21 mouse cellular contexts compared by ENCODE assay signal in genomic region chrX:169173796-169174195, GRCm38 (mm10). TPM values are rescaled to one million over a fixed set of nuclear protein-coding genes. Genes with fewer than 3 reads are reported as not detected.
DNase-seq lines count a peak whose midpoint lies in the region; ATAC-seq lines count a peak whose summit lies in the region.
"Had no signal": no experiment of that assay in that cellular context is flagged by ENCODE, and none has a peak within 500 bp of the region (broad histone marks: within the 10 kb centered on the region; RNA-seq: fewer than 3 reads in every experiment).

No protein-coding gene starts in this region.

- DNase-seq in adrenal gland, postnatal 10 days = peak; percentile 4
- DNase-seq in adrenal gland, postnatal 14 days = no peak
- DNase-seq in kidney, postnatal 25 days = peak; percentile 22 to 39
- DNase-seq in kidney, adult 18-20 months = no peak
- DNase-seq in fibroblast of lung, adult 2 months (ENCODE audit: low read depth) = peak; percentile 18
- DNase-seq in large intestine, adult 2 months (ENCODE audit: low read depth, low spot score) = peak; percentile 14
- DNase-seq in urinary bladder, postnatal 36 days (ENCODE audit: low spot score in 2 of 2) = no peak
- DNase-seq: adrenal gland, postnatal 36 days; cerebellum, adult 11 months; spleen, adult 18-20 months had no signal

- 17% methylated on average over 1 of the region's 1 CpGs for WGBS in large intestine, adult 2 months

- no peak for ATAC-seq in megakaryocyte, adult 5-6 weeks (ENCODE audit: poor library complexity, severe bottlenecking)
- ATAC-seq: forebrain, embryonic 16.5 days had no signal

RNA-seq across cellular contexts. Expression of gene Amelx, which starts 13.2 kb away (rescaled TPM):
- not detected for total RNA-seq in adrenal gland, postnatal 10 days (2021)
- total RNA-seq in adrenal gland, postnatal 14 days (2021) = not detected in 2 replicates
- polyA plus RNA-seq in large intestine, adult 2 months (2012; rRNA removed) = not detected in 2 replicates
- total RNA-seq in megakaryocyte, adult 5-6 weeks (2015) = not detected in 2 replicates
- total RNA-seq in megakaryocyte, adult 5-6 weeks (2017) = not detected in 2 replicates
- total RNA-seq: adrenal gland, postnatal 36 days; layer of hippocampus, adult 8-10 months; left cerebral cortex, postnatal 25 days had no signal
- polyA plus RNA-seq: cortical plate, adult 2 months; gonadal fat pad, adult 2 months; hindbrain, embryonic 15.5 days; liver, embryonic 16.5 days; midbrain, embryonic 11.5 days; testis, adult 2 months; urinary bladder, adult 2 months had no signal

Comparison
In these comparisons a context has a peak if more than half of its experiments do, and no peak if none do; other contexts are left out.
1. DNase-seq: peak in adrenal gland, postnatal 10 days (single experiment), kidney, postnatal 25 days (2 of 2), fibroblast of lung, adult 2 months (single experiment) and large intestine, adult 2 months (single experiment); none in adrenal gland, postnatal 14 days (single experiment), kidney, adult 18-20 months (single experiment) and urinary bladder, postnatal 36 days (0 of 2).